Mouse (Mus musculus) duodenum, adult 2 months (tissue): ENCODE measurements around the gene Rragd. TPM values are rescaled to one million over a fixed set of nuclear protein-coding genes. Genes with fewer than 3 reads are reported as not detected.

Experiments used
- polyA plus RNA-seq: library from polyadenylated mRNA; depleted of rRNA; stranded (reverse); fragments of >200 nt; gene quantifications from 2 replicates; pipeline ENCODE4 v1.2.3, GENCODE M21; 2012; ENCODE audit warnings: low replicate concordance; rRNA removed

The Rragd gene
- 7.3 and 13.6 TPM in 2 replicates for polyA plus RNA-seq

GRCm38 (mm10) chr4:32982716-32983175, at the start of gene Rragd:
Rragd (plus strand) TSS chr4:32983037.

GRCm38 (mm10) chr4:32950356-32951034, 32.3 kb upstream of the Rragd start, which contains the start of gene Ankrd6:
Ankrd6 (minus strand) TSS chr4:32950841.

GRCm38 (mm10) chr4:33031195-33031960, 48.5 kb downstream of the Rragd start, which contains the start of gene Ube2j1:
Ube2j1 (plus strand) TSS chr4:33031416.

GRCm38 (mm10) chr4:33062981-33063380, 80.1 kb downstream of the Rragd start, which contains the start of gene Gabrr2:
Gabrr2 (plus strand) TSS chr4:33062999.

Other genes with a start within 250 kb of the Rragd start
- gene Lyrm2, start 182.8 kb upstream of the Rragd start, polyA plus RNA-seq, result 1.6 and 3.1 TPM in 2 replicates
- gene Ankrd6, start 32.2 kb upstream of the Rragd start, polyA plus RNA-seq, result 0.13 and 0.34 TPM in 2 replicates
- gene Ube2j1, start 48.4 kb downstream of the Rragd start, polyA plus RNA-seq, result 10.7 and 10.9 TPM in 2 replicates
- gene Gabrr2, start 80.0 kb downstream of the Rragd start, polyA plus RNA-seq, result 0.53 and 0.95 TPM in 2 replicates
- not detected in 2 replicates for gene Gabrr1, start 149.5 kb downstream of the Rragd start, polyA plus RNA-seq
- gene Pm20d2, start 206.7 kb downstream of the Rragd start, polyA plus RNA-seq, result 5.9 and 7.7 TPM in 2 replicates
- not detected in 2 replicates for gene Srsf12, start 226.0 kb downstream of the Rragd start, polyA plus RNA-seq